Mouse (Mus musculus) megakaryocyte, embryonic 14.5 days (primary cell): ENCODE data around the gene Fam129c.

Experiments used
- FLI1 ChIP-seq: IDR thresholded peaks from 2 replicates; pipeline ENCODE4 v1.6.1; 2012; ENCODE audit warnings: low read length, inconsistent platforms, mixed read lengths
- GATA1 ChIP-seq: IDR thresholded peaks from 3 replicates; pipeline ENCODE4 v1.6.1; 2012; ENCODE audit warnings: mixed read lengths, low read length, inconsistent platforms, borderline replicate concordance

DNA sequence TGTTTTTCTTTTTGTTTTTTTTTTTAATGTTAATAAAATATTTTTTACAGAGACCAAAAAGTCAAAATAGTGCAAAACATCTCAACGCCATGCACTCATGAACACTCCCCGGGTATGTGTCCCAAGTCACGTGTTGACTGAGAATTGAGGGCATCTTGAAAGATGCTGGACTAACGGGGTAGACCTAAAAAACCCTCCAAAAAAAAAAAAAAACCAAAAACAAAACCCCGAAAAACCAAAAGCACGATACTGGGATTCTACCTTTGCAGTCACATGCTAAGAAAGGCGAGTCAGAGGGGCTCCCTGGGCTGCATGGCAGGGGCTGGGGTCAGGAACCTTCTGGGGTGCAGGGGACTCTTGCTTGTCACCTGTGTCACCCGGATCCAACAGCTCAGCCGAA lies 29.3 kb downstream of the Fam129c start:
- TF ChIP-seq GATA1 (no peak), FLI1 (no peak)
